Mouse (Mus musculus): Measurements from ENCODE around the gene Clcn7.
"Not testable (repeated sequence)": the region's sequence is repeated elsewhere in the genome, so short reads cannot be mapped to it uniquely, and the experiment has no call there.

Clcn7 gene

GRCm38 (mm10) chr17:25133275-25133698, at the start of gene Clcn7:
Clcn7 (plus strand) TSS chr17:25133391.
- peak; percentile 79 for DNase-seq (ENCODE audit: low read depth, low spot score)

- DNase-seq (ENCODE audit: low read depth, low spot score), result no peak
Measured at GRCm38 (mm10) chr17:25083444-25083931, 49.7 kb upstream of the Clcn7 start, which contains the start of gene Tmem204. Tmem204 (minus strand) TSS chr17:25083591.

GRCm38 (mm10) chr17:25084835-25085385, 48.3 kb upstream of the Clcn7 start:
- DNase-seq (ENCODE audit: low read depth, low spot score), result no peak

DNA sequence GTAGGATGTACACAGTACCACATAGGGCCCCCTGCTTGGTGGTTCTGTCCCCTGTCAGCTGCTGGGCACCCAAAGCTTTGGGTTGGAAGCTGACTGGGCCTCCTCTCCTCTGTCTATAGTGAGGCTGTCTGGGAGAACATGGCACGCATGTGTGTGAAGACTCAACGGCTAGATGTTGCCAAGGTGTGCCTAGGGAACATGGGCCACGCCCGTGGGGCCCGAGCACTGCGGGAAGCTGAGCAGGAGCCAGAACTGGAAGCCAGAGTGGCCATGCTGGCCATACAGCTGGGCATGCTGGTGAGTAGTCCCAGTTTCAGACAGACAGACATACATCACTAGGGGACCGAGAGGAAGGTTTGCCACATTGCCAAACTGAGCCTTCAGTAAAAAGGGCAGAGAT, 46.5 kb upstream of the Clcn7 start:
- DNase-seq (ENCODE audit: low read depth, low spot score), result no peak

DNA sequence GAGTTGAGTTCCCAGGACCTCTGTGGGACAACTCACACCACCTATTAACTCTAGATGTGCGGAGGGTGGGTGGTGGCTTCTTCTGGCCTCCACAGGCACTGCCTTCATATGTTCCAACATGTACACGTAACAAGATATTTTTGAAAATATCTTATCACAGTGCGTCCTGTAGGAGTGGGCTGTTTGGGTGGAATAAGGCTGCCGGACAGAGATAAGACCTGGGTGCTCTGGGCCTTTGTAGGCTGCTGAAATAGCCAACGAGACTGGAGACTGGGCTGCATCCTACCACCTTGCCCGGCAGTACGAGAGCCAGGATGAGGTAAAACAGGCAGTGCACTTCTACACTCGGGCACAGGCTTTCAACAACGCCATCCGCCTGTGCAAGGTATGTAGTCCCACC, 44.0 kb upstream of the Clcn7 start:
- no peak for DNase-seq (ENCODE audit: low read depth, low spot score)

GRCm38 (mm10) chr17:25090450-25090849, 42.7 kb upstream of the Clcn7 start:
- no peak for DNase-seq (ENCODE audit: low read depth, low spot score)

GRCm38 (mm10) chr17:25096221-25096620, 37.0 kb upstream of the Clcn7 start:
- no peak for DNase-seq (ENCODE audit: low read depth, low spot score)

- DNase-seq (ENCODE audit: low read depth, low spot score), result no peak
Measured at GRCm38 (mm10) chr17:25100052-25100451, 33.1 kb upstream of the Clcn7 start.

GRCm38 (mm10) chr17:25101338-25101737, 31.9 kb upstream of the Clcn7 start:
- no peak for DNase-seq (ENCODE audit: low read depth, low spot score)

- DNase-seq (ENCODE audit: low read depth, low spot score), result no peak
Measured at GRCm38 (mm10) chr17:25107786-25108185, 25.4 kb upstream of the Clcn7 start.

DNA sequence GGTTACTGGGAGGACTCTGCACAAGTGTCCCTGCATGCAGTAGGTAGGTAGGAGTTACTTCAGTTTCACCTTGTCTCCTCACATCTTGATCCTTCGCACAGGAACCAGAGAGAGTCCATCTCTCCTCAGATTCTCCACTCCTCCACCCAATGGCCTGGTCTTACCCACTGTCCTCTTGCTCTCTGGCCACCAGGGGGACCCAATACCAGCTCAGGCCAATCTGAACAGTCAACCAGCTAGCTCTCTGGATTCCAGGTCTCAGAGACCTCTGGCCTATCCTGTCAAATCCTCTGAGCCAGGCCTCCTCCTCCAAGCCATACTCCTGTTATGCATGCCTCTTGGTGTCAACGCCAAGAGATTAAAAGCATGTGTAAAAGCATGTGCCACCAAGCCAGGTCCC, 23.6 kb upstream of the Clcn7 start:
- peak; percentile 29 for DNase-seq (ENCODE audit: low read depth, low spot score)

DNA sequence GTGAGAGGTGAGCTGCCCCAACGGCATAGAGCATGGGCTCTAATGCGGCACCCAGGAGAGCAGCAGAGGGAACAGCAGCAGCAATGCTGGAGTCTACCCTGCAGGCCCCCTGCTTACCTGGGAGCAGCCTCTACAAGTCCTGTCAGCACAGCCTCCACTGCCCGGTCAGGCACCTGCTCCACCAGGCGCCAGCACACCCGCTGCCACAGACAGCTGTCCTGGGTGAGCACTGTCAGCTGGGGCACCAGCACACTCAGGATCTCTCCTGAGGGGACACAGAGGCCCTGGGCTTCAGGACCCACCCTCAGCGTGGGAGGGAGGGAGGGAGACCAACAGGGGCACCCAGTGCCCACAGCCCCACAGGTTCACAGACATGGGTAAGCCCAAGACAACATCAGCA, 22.6 kb upstream of the Clcn7 start:
- DNase-seq (ENCODE audit: low read depth, low spot score), result no peak

GRCm38 (mm10) chr17:25111220-25111619, 22.0 kb upstream of the Clcn7 start:
- DNase-seq (ENCODE audit: low read depth, low spot score), result no peak

DNA sequence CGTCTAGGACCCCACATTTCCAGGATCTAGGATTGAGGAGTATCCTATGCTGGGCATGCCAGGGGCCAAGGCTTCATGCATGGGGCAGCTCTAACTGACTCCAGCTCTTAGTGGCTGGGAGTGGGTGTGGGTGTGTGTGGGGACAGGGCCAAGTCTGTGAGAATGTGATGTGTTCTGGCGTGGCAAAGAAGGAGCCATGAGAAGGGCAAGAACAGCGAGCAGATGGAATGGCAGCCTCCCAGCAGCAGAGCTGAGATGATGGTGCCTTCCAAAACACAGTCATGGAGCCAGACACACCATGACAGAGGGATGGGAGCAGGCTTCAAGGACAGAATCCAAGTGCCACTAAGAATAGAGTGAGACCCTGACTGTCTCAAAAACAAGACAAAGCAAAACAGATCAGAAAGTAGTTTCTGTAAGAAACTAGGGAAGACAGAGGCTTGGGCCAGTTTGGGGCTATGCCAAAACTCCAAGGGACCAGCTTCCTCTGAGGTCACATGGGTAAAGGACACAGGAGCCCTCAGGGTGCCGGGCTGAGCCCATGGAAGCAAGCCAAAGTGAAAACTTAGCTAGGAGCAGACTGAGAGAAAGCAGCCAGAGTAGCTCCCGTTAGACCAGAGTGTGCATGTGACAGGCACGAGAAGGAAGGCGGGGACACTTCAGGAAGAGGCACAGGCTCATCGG, 21.3 kb upstream of the Clcn7 start:
- no peak for DNase-seq (ENCODE audit: low read depth, low spot score)

GRCm38 (mm10) chr17:25112423-25112810, 20.8 kb upstream of the Clcn7 start:
- DNase-seq (ENCODE audit: low read depth, low spot score), result no peak

GRCm38 (mm10) chr17:25114908-25115645, 18.1 kb upstream of the Clcn7 start:
- peak; percentile 65 for DNase-seq (ENCODE audit: low read depth, low spot score)

- peak; percentile 92 for DNase-seq (ENCODE audit: low read depth, low spot score)
Measured at GRCm38 (mm10) chr17:25115664-25116432, 17.3 kb upstream of the Clcn7 start, which contains the start of gene Telo2. Telo2 (minus strand) TSS chr17:25115967.

- peak; percentile 18 for DNase-seq (ENCODE audit: low read depth, low spot score)
Measured at GRCm38 (mm10) chr17:25117263-25117662, 15.9 kb upstream of the Clcn7 start.

GRCm38 (mm10) chr17:25120406-25120805, 12.8 kb upstream of the Clcn7 start, which contains the start of gene Ptx4:
Ptx4 (plus strand) TSS chr17:25120760.
- DNase-seq (ENCODE audit: low read depth, low spot score), result no peak

GRCm38 (mm10) chr17:25123979-25124378, 9.2 kb upstream of the Clcn7 start:
- peak; percentile 40 for DNase-seq (ENCODE audit: low read depth, low spot score)

- DNase-seq (ENCODE audit: low read depth, low spot score), result not testable (repeated sequence)
Measured at GRCm38 (mm10) chr17:25125442-25126060, 7.6 kb upstream of the Clcn7 start.
